Mouse (Mus musculus): Measurements from ENCODE around the gene Hcn3. TPM values are rescaled to one million over a fixed set of nuclear protein-coding genes. Genes with fewer than 3 reads are reported as not detected.
A peak's percentile ranks its signal among the peaks of the same experiment; 100 is the strongest.

The Hcn3 gene
- polyA plus RNA-seq, 1 experiment from 2014 or later, result 1.4 TPM

DNA sequence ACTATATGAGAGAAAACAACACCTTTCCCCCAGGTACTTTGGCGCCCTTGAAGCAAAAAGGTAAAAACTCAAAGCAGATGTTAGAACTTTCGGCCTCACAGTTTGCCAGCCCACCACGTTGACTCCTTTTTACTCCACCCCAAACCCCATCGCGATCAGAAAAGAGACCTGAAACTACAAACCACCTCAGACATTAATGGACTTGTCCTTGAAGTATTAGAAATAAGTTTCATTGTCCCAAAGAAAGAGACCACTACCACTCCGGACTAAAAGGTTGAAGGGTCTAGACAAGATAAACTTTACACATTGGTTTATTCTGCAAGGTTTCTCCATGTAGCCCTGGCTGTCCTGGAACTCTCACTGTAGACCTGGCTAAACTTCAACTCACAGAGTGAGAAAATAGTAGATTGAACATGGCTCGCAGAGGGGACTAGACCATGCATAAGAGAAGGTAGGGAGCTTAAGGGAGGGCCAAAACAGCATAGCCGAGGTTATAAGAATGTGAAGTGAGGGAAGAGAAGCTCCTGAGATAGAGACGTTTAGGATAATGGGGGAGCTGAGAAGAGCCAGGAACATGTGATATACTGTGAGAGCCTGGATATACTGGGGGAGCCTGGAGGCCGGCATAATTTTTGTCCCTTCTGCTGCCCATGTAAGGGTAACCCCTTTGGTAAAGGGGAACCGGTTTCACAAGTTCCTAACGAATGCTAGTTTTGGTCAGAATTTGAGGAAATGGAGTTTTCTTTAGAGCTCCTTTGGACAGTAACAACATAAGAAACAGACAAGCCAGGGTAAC, 57.3 kb downstream of the Hcn3 start:
- H3K36me3 ChIP-seq (ENCODE audit: control insufficient read depth, insufficient read depth, low read length), result peaks cover 25% of the 10 kb centered on the region
- H3K4me3 ChIP-seq (ENCODE audit: low read depth, low read length), result peak overlapping the region; percentile 70
- peaks cover 12% of the 10 kb centered on the region for H3K4me1 ChIP-seq (ENCODE audit: control insufficient read depth, insufficient read depth, low read length)
- H3K4me2 ChIP-seq (ENCODE audit: low read depth, low read length), result peak overlapping the region; percentile 54
- ATAC-seq (ENCODE audit: low read depth) (no peak), DNase-seq (ENCODE audit: low spot score) (no peak)
- peak overlapping the region; percentile 36; the same call in 1 of the 2 replicates for H3K27ac ChIP-seq (replicated peaks; ENCODE audit: low read depth, low read length)
- WGBS, result 58% methylated on average over 12 of the region's 12 CpGs
- no peaks in the 10 kb centered on the region for H3K27me3 ChIP-seq (replicated peaks; ENCODE audit: control insufficient read depth, insufficient read depth, low read length)
- no peaks in the 10 kb centered on the region for H3K9me3 ChIP-seq (ENCODE audit: control insufficient read depth, low read length)
- H3K9ac ChIP-seq (ENCODE audit: low read depth, low read length), result no peak overlapping the region; the same call in 1 of the 2 replicates

DNA sequence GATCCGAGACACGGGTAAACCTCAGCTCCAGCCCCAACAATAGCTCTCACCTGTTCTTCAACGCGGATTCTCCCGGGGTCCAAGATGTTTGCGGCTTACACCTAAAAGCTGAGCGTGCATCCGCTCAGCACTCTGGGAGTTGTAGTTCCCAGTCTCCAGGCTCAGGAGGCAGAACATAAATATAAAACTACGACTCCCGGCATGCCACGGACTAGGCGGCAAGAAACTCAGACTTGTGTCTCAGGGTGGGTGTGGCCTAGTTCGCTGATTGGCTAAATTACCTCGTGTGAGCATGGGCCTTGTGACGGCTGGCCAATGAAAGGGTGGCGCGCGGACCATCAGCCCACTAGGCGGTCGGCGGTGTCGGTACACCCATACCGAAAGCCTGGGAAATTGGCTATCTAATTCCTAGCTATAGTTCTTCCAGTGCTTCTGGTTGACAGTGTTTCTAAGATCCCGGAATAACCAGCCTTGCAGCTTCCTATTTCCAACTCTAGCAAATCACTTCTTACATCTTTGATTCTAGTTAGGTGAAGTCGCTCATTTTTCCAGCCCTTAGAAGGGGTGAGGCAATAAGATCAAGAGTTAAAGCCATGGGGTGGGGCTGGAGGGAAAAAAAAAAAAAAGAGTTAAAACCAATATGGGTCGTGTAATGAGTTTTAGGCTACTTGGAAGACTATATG, 58.0 kb downstream of the Hcn3 start, which contains the start of gene Fdps:
Fdps (minus strand) TSS at position 148 of the 683 bp plus-strand sequence.
- ATAC-seq (ENCODE audit: low read depth) (peak; percentile 99), DNase-seq (ENCODE audit: low spot score) (peak; percentile 100)
- peak within 1 kb of the TSS; percentile 84 for H3K4me2 ChIP-seq (ENCODE audit: low read depth, low read length)
- H3K9ac ChIP-seq (ENCODE audit: low read depth, low read length), result peak within 1 kb of the TSS; percentile 75
- H3K9me3 ChIP-seq (ENCODE audit: control insufficient read depth, low read length), result no peaks in the 10 kb centered on the region
- peak within 1 kb of the TSS; percentile 70 for H3K4me3 ChIP-seq (ENCODE audit: low read depth, low read length)
- peaks cover 12% of the 10 kb centered on the region for H3K4me1 ChIP-seq (ENCODE audit: control insufficient read depth, insufficient read depth, low read length)
- under 1% methylated on average over 25 of the region's 26 CpGs for WGBS
- H3K36me3 ChIP-seq (ENCODE audit: control insufficient read depth, insufficient read depth, low read length), result peaks cover 30% of the 10 kb centered on the region
- no peaks in the 10 kb centered on the region for H3K27me3 ChIP-seq (replicated peaks; ENCODE audit: control insufficient read depth, insufficient read depth, low read length)
- peak within 1 kb of the TSS; percentile 75 for H3K27ac ChIP-seq (replicated peaks; ENCODE audit: low read depth, low read length)

DNA sequence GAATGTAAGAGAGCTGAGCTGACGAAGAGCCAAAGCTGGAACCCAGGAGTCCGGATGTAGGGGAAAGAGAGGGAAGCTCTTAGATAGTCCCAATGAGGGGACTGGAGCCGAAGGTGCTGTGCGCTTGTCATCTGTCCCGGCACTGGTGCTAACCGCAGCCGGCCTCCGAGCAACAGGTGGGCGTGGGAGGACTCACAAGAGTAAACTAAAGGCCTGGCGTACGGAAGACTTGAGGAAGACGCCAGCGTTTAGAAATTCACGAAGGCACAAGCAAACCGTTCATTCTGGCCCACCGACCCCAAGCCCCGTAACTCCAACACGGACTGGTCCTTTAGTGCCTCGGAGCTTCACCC, 58.6 kb downstream of the Hcn3 start:
- peaks cover 12% of the 10 kb centered on the region for H3K4me1 ChIP-seq (ENCODE audit: control insufficient read depth, insufficient read depth, low read length)
- peak overlapping the region; percentile 84 for H3K4me2 ChIP-seq (ENCODE audit: low read depth, low read length)
- H3K9me3 ChIP-seq (ENCODE audit: control insufficient read depth, low read length), result no peaks in the 10 kb centered on the region
- H3K4me3 ChIP-seq (ENCODE audit: low read depth, low read length), result peak overlapping the region; percentile 70
- no peaks in the 10 kb centered on the region for H3K27me3 ChIP-seq (replicated peaks; ENCODE audit: control insufficient read depth, insufficient read depth, low read length)
- peak overlapping the region; percentile 75 for H3K9ac ChIP-seq (ENCODE audit: low read depth, low read length)
- H3K27ac ChIP-seq (replicated peaks; ENCODE audit: low read depth, low read length), result peak overlapping the region; percentile 75
- DNase-seq (ENCODE audit: low spot score) (no peak), ATAC-seq (ENCODE audit: low read depth) (0 out of 2 replicates have a peak, but pooled peaks have one; percentile 9)
- 0% methylated on average over 15 of the region's 19 CpGs for WGBS
- peaks cover 34% of the 10 kb centered on the region for H3K36me3 ChIP-seq (ENCODE audit: control insufficient read depth, insufficient read depth, low read length)

DNA sequence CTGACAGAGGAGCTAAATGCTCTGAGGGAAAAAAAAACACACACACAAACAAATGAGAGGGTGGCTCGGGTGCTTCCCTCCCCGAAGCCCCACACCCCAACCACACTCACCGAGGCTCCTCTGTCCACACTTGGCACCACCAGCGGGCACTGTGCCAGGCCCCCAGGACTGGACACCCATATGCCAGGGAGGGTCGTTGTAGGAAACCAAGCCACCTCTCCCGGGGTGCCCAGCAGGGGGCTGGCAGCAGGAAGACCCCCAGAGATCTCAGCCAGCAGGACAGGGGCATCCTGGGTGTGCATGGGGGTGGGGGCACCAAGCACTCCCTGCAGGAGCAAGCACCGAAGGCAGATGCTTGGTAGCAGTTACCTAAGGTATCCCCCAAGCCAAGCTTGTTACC, 59.2 kb downstream of the Hcn3 start, which contains the start of gene Gm43738:
Gm43738 (minus strand) TSS at position 289 of the 400 bp plus-strand sequence.
- no peak for DNase-seq (ENCODE audit: low spot score)
- WGBS, result 35% methylated on average over 7 of the region's 7 CpGs
- H3K4me3 ChIP-seq (ENCODE audit: low read depth, low read length), result peak within 1 kb of the TSS; percentile 70
- H3K4me1 ChIP-seq (ENCODE audit: control insufficient read depth, insufficient read depth, low read length), result peaks cover 12% of the 10 kb centered on the region
- peak within 1 kb of the TSS; percentile 75 for H3K9ac ChIP-seq (ENCODE audit: low read depth, low read length)
- H3K36me3 ChIP-seq (ENCODE audit: control insufficient read depth, insufficient read depth, low read length), result peaks cover 41% of the 10 kb centered on the region
- peak within 1 kb of the TSS; percentile 75 for H3K27ac ChIP-seq (replicated peaks; ENCODE audit: low read depth, low read length)
- no peak for ATAC-seq (ENCODE audit: low read depth)
- H3K27me3 ChIP-seq (replicated peaks; ENCODE audit: control insufficient read depth, insufficient read depth, low read length), result no peaks in the 10 kb centered on the region
- peak within 1 kb of the TSS; percentile 84 for H3K4me2 ChIP-seq (ENCODE audit: low read depth, low read length)
- H3K9me3 ChIP-seq (ENCODE audit: control insufficient read depth, low read length), result no peaks in the 10 kb centered on the region

Other genes with a start within 250 kb of the Hcn3 start
- 44.3 and 50.5 TPM in 2 replicates for gene Msto1, start 246.2 kb downstream of the Hcn3 start, polyA plus RNA-seq (2014; fragmentation: Nextera tagmentation; extraction: Ambion mirVana)
- 19.8 and 21.4 TPM in 2 replicates for gene Ash1l, start 209.6 kb downstream of the Hcn3 start, polyA plus RNA-seq (2014; fragmentation: Nextera tagmentation; extraction: Ambion mirVana)
- gene Dap3, start 209.0 kb downstream of the Hcn3 start, polyA plus RNA-seq (2014; fragmentation: Nextera tagmentation; extraction: Ambion mirVana), result 125 and 138 TPM in 2 replicates
- gene Rusc1, start 66.9 kb downstream of the Hcn3 start, polyA plus RNA-seq (2014; fragmentation: Nextera tagmentation; extraction: Ambion mirVana), result 23.5 and 26.5 TPM in 2 replicates
- gene Gm43738, start 59.1 kb downstream of the Hcn3 start, polyA plus RNA-seq (2014; fragmentation: Nextera tagmentation; extraction: Ambion mirVana), result not detected in 2 replicates
- gene Fdps, start 58.2 kb downstream of the Hcn3 start, polyA plus RNA-seq (2014; fragmentation: Nextera tagmentation; extraction: Ambion mirVana), result 183 and 205 TPM in 2 replicates
- gene Pklr, start 24.1 kb downstream of the Hcn3 start, polyA plus RNA-seq (2014; fragmentation: Nextera tagmentation; extraction: Ambion mirVana), result 0.30 TPM in 1 of 2 replicates, not detected in the other
- 22.4 and 23.9 TPM in 2 replicates for gene Clk2, start 4.6 kb upstream of the Hcn3 start, polyA plus RNA-seq (2014; fragmentation: Nextera tagmentation; extraction: Ambion mirVana)
- 93.4 and 96.9 TPM in 2 replicates for gene Scamp3, start 17.3 kb upstream of the Hcn3 start, polyA plus RNA-seq (2014; fragmentation: Nextera tagmentation; extraction: Ambion mirVana)
- 27.9 and 33.9 TPM in 2 replicates for gene Fam189b, start 22.9 kb upstream of the Hcn3 start, polyA plus RNA-seq (2014; fragmentation: Nextera tagmentation; extraction: Ambion mirVana)
- gene Gba, start 42.7 kb upstream of the Hcn3 start, polyA plus RNA-seq (2014; fragmentation: Nextera tagmentation; extraction: Ambion mirVana), result 47.8 and 54.5 TPM in 2 replicates
- gene Thbs3, start 55.0 kb upstream of the Hcn3 start, polyA plus RNA-seq (2014; fragmentation: Nextera tagmentation; extraction: Ambion mirVana), result 51.5 and 52.0 TPM in 2 replicates
- 151 and 163 TPM in 2 replicates for gene Mtx1, start 66.9 kb upstream of the Hcn3 start, polyA plus RNA-seq (2014; fragmentation: Nextera tagmentation; extraction: Ambion mirVana)
- 2.0 and 4.1 TPM in 2 replicates for gene Muc1, start 68.9 kb upstream of the Hcn3 start, polyA plus RNA-seq (2014; fragmentation: Nextera tagmentation; extraction: Ambion mirVana)
- gene Krtcap2, start 85.8 kb upstream of the Hcn3 start, polyA plus RNA-seq (2014; fragmentation: Nextera tagmentation; extraction: Ambion mirVana), result 324 and 349 TPM in 2 replicates
- gene Trim46, start 86.1 kb upstream of the Hcn3 start, polyA plus RNA-seq (2014; fragmentation: Nextera tagmentation; extraction: Ambion mirVana), result 3.7 and 4.7 TPM in 2 replicates
- gene Dpm3, start 99.2 kb upstream of the Hcn3 start, polyA plus RNA-seq (2014; fragmentation: Nextera tagmentation; extraction: Ambion mirVana), result 151 and 177 TPM in 2 replicates
- 70.5 and 80.2 TPM in 2 replicates for gene Slc50a1, start 110.4 kb upstream of the Hcn3 start, polyA plus RNA-seq (2014; fragmentation: Nextera tagmentation; extraction: Ambion mirVana)
- gene Efna1, start 120.9 kb upstream of the Hcn3 start, polyA plus RNA-seq (2014; fragmentation: Nextera tagmentation; extraction: Ambion mirVana), result 33.8 and 35.8 TPM in 2 replicates
- 18.7 and 21.2 TPM in 2 replicates for gene Efna3, start 162.8 kb upstream of the Hcn3 start, polyA plus RNA-seq (2014; fragmentation: Nextera tagmentation; extraction: Ambion mirVana)
- gene Efna4, start 177.8 kb upstream of the Hcn3 start, polyA plus RNA-seq (2014; fragmentation: Nextera tagmentation; extraction: Ambion mirVana), result 17.5 and 20.7 TPM in 2 replicates
- gene Adam15, start 189.8 kb upstream of the Hcn3 start, polyA plus RNA-seq (2014; fragmentation: Nextera tagmentation; extraction: Ambion mirVana), result 44.4 and 51.7 TPM in 2 replicates
- not detected in 2 replicates for gene Dcst2, start 201.8 kb upstream of the Hcn3 start, polyA plus RNA-seq (2014; fragmentation: Nextera tagmentation; extraction: Ambion mirVana)
- gene Dcst1, start 205.1 kb upstream of the Hcn3 start, polyA plus RNA-seq (2014; fragmentation: Nextera tagmentation; extraction: Ambion mirVana), result 0.26 and 0.33 TPM in 2 replicates
- gene Zbtb7b, start 234.6 kb upstream of the Hcn3 start, polyA plus RNA-seq (2014; fragmentation: Nextera tagmentation; extraction: Ambion mirVana), result 2.3 and 3.6 TPM in 2 replicates
- gene Lenep, start 242.6 kb upstream of the Hcn3 start, polyA plus RNA-seq (2014; fragmentation: Nextera tagmentation; extraction: Ambion mirVana), result not detected in 2 replicates

Data from embryonic facial prominence, embryonic 14.5 days (tissue).